Mouse (Mus musculus) heart, embryonic 10.5 days (tissue): ENCODE data around the gene Gm3435. TPM values are rescaled to one million over a fixed set of nuclear protein-coding genes. Genes with fewer than 3 reads are reported as not detected.
"Not testable (repeated sequence)": the region's sequence is repeated elsewhere in the genome, so short reads cannot be mapped to it uniquely, and the experiment has no call there.

Experiments used
- DNase-seq: peaks from one replicate; pipeline ENCODE4 v3.0.0-alpha.2; 2017; ENCODE audit warnings: low spot score
- H3K27ac ChIP-seq: fragments of 300-500 bp; sonication (generic); 2 replicates; pipeline ENCODE4 v1.5.1; 2016; ENCODE audit warnings: mild to moderate bottlenecking
- H3K27me3 ChIP-seq: fragments of 300-500 bp; sonication (generic); 2 replicates; pipeline ENCODE4 v1.6.1; 2016; ENCODE audit warnings: mild to moderate bottlenecking; ENCODE audit not compliant: poor library complexity, insufficient read depth, severe bottlenecking
- H3K36me3 ChIP-seq: fragments of 300-500 bp; sonication (generic); 2 replicates; pipeline ENCODE4 v1.6.1; 2016; ENCODE audit warnings: mild to moderate bottlenecking, moderate library complexity
- H3K4me1 ChIP-seq: fragments of 300-500 bp; sonication (generic); 2 replicates; pipeline ENCODE4 v1.6.1; 2016; ENCODE audit warnings: mild to moderate bottlenecking
- H3K4me3 ChIP-seq: fragments of 300-500 bp; sonication (generic); 2 replicates; pipeline ENCODE4 v1.5.1; 2016; ENCODE audit warnings: mild to moderate bottlenecking, moderate library complexity
- H3K9me3 ChIP-seq: fragments of 300-500 bp; sonication (generic); 2 replicates; pipeline ENCODE4 v1.6.1; 2016; ENCODE audit warnings: mild to moderate bottlenecking, moderate library complexity
- WGBS: fragments of 180-500 bp; shearing (Covaris S2); methylation state at CpG from one replicate; pipeline ENCODE4 v1.1.7; 2016; 5-methylcytosine and 5-hydroxymethylcytosine counted together
- polyA plus RNA-seq: library from polyadenylated mRNA; unstranded; fragments of >200 nt; fragmentation: Nextera tagmentation; extraction: Ambion mirVana; gene quantifications from 2 replicates; pipeline ENCODE4 v1.2.1, GENCODE M21; 2016

The Gm3435 gene
- 4.7 and 6.1 TPM in 2 replicates for polyA plus RNA-seq

- DNase-seq, H3K9me3 ChIP-seq, H3K4me1 ChIP-seq, H3K27me3 ChIP-seq, H3K27ac ChIP-seq, H3K4me3 ChIP-seq, H3K36me3 ChIP-seq: not testable (repeated sequence)
- WGBS, result no CpG with 5 or more reads among the region's 60 CpGs
Observed at GRCm38 (mm10) chr17:15009706-15010413, at the start of gene Gm3435. Gene Gm3435 (plus strand): TSS chr17:15010176.

DNA sequence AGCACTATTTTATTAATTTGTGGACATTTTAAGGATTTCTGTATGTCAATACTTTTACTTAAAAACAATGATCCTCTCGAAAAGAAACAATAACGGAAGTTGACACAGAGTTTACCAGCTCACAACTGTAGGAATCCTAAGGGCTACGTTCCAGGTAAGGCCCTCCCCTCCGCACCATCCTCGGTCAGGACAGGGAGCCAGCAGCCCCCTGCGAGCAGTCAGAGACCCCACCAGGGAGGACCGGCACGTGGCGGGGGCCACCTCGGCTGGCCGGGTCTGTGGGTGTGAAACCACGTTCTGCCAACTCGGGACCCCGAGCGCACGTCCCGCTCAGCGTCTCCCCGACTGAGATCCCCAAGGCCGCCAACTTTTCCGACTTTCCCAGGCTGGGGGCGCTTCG lies 49.5 kb upstream of the Gm3435 start:
- Histone ChIP-seq H3K4me1 (peaks cover 7% of the 10 kb centered on the region), H3K27ac (peak overlapping the region; percentile 90), H3K36me3 (peaks cover 3% of the 10 kb centered on the region; the same call in 1 of the 2 replicates), H3K27me3 (no peaks in the 10 kb centered on the region), H3K9me3 (no peaks in the 10 kb centered on the region), H3K4me3 (peak overlapping the region; percentile 77)
- WGBS, result under 1% methylated on average over 21 of the region's 23 CpGs
- DNase-seq, result no peak

DNA sequence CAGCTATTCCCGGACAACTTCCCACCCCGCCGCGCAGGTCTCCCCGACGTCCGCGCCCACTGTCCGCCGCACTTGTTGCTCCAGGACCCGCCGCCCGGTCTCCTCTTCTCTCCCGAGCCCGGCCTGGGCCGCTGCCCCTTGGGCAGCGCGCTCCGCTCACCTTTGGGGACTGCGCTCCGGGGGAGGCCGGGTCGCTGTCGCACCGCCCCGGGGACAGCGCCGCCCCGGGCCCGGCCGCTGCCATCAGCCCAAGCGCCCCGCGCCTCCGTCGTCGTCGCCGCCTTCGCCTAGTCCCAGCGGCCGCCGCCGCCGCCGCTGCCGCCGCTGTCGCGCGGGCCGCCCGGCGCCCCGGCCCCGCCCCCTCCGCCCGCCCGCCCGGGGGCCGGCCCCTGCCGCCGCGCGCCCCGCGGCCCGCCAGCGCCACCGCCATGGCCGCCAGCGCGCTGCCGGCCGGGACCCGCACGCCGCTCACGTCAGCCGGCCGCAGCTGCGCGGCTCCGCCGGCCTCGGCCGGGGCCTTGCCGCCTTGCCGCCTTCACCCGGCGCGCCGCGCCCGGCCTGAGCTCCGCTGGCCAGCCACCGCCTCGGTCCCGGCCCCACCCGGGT lies 48.9 kb upstream of the Gm3435 start, which contains the start of gene Phf10:
Gene Phf10, minus strand, starts transcription at position 323 of the 606 bp plus-strand sequence.
- H3K36me3 ChIP-seq, H3K9me3 ChIP-seq, H3K27me3 ChIP-seq, DNase-seq, H3K4me1 ChIP-seq: not testable (repeated sequence)
- WGBS, result 8% methylated on average over 58 of the region's 100 CpGs
- Histone ChIP-seq H3K27ac (peak within 1 kb of the TSS; percentile 90), H3K4me3 (peak within 1 kb of the TSS; percentile 77)

GRCm38 (mm10) chr17:14961557-14962154 lies 48.3 kb upstream of the Gm3435 start:
- not testable (repeated sequence) for H3K27me3 ChIP-seq, H3K4me3 ChIP-seq, H3K4me1 ChIP-seq, H3K36me3 ChIP-seq, DNase-seq, H3K9me3 ChIP-seq, H3K27ac ChIP-seq
- no CpG with 5 or more reads among the region's 44 CpGs for WGBS

- not testable (repeated sequence) for H3K36me3 ChIP-seq, H3K4me3 ChIP-seq, H3K27ac ChIP-seq, H3K27me3 ChIP-seq, DNase-seq, H3K4me1 ChIP-seq, H3K9me3 ChIP-seq
- no CpG with 5 or more reads among the region's 6 CpGs for WGBS
Observed at GRCm38 (mm10) chr17:14968373-14968913, 41.5 kb upstream of the Gm3435 start.

- H3K4me3 ChIP-seq, H3K4me1 ChIP-seq, H3K36me3 ChIP-seq, H3K9me3 ChIP-seq, DNase-seq, H3K27me3 ChIP-seq, H3K27ac ChIP-seq: not testable (repeated sequence)
- WGBS, result 4% methylated on average over 4 of the region's 7 CpGs
Observed at GRCm38 (mm10) chr17:14977718-14978361, 32.1 kb upstream of the Gm3435 start.

GRCm38 (mm10) chr17:14978362-14979038 lies 31.5 kb upstream of the Gm3435 start, which contains the start of the genes 9030025P20Rik and Gm3417:
Gene 9030025P20Rik (plus strand): TSS chr17:14978468.
Gene Gm3417 (minus strand): TSS chr17:14978790.
- H3K4me1 ChIP-seq, H3K27me3 ChIP-seq, DNase-seq, H3K27ac ChIP-seq, H3K9me3 ChIP-seq, H3K36me3 ChIP-seq, H3K4me3 ChIP-seq: not testable (repeated sequence)
- WGBS, result no CpG with 5 or more reads among the region's 60 CpGs

DNA sequence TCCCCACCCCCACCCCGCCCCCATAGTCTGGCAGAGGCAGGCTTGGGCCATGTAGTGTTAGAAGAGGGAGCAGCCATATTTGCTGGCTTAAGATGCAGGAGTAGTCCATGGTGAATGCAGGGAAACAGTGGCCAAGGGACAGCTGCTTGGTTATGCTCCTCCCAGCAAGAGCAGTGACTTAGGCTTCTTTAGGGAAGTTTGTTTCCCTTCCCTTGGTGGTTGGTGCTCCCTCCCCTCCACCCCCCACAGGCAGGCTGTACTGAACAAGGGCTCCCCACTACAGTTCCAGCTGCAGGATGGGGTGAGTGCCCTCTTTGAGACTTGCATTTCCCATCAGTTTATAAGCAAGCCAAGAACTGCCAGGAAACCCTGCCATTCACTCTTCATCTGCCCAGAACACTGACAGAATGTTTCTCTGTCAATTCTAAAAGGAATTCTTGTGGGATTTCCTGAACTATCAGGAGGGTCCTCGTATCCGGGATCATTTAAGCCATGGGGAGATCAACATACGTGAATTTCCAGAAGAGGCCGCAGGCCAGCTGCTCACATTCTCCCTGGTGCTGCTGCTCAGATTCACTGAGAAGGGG lies 19.8 kb upstream of the Gm3435 start:
- not testable (repeated sequence) for H3K27ac ChIP-seq, H3K9me3 ChIP-seq, H3K4me3 ChIP-seq, DNase-seq, H3K4me1 ChIP-seq, H3K27me3 ChIP-seq, H3K36me3 ChIP-seq
- WGBS, result 81% methylated on average over 4 of the region's 5 CpGs

- H3K4me3 ChIP-seq, H3K4me1 ChIP-seq, H3K27me3 ChIP-seq, H3K27ac ChIP-seq, H3K9me3 ChIP-seq, DNase-seq, H3K36me3 ChIP-seq: not testable (repeated sequence)
- no CpG with 5 or more reads among the region's 98 CpGs for WGBS
Observed at GRCm38 (mm10) chr17:14992522-14993138, 17.3 kb upstream of the Gm3435 start.

GRCm38 (mm10) chr17:14993139-14993832 lies 16.7 kb upstream of the Gm3435 start:
- not testable (repeated sequence) for H3K27me3 ChIP-seq, H3K9me3 ChIP-seq, H3K27ac ChIP-seq, H3K4me1 ChIP-seq, H3K4me3 ChIP-seq, DNase-seq, H3K36me3 ChIP-seq
- no CpG with 5 or more reads among the region's 47 CpGs for WGBS

DNA sequence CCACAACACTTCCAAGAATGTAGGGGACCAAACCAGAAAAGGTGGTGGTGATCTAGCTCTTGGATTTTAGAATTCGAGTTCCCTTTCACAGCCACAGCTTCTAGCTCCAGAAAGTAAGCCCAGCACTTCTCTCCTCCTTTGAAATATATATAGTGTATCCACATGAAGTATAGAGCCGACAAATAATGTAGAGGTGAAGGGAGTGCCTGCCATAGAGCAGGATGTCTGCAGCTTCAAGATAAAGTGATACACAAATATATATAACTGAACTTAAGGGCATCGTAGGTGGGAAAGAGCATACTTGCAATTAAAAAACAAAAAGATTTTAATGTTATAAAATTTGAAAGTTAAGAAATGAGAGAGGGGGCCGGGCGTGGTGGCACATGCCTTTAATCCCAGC lies 15.8 kb upstream of the Gm3435 start:
- not testable (repeated sequence) for H3K4me1 ChIP-seq
- no CpG with 5 or more reads among the region's 5 CpGs for whole genome bisulfite sequencing

More for the DNA sequence above, 15.8 kb upstream of the Gm3435 start:
- H3K27me3 ChIP-seq, H3K9me3 ChIP-seq, H3K27ac ChIP-seq, H3K36me3 ChIP-seq, DNase-seq, H3K4me3 ChIP-seq: not testable (repeated sequence)
